Mouse (Mus musculus) induced T-regulatory cell, adult 2 months (primary cell): ENCODE data around the gene Creb1.
"Not testable (repeated sequence)": the region's sequence is repeated elsewhere in the genome, so short reads cannot be mapped to it uniquely, and the experiment has no call there.

ENCODE experiments used
- DNase-seq: peaks from one replicate; pipeline ENCODE4 v3.0.0-alpha.2; 2012; ENCODE audit warnings: low read depth

Gene Creb1

DNA sequence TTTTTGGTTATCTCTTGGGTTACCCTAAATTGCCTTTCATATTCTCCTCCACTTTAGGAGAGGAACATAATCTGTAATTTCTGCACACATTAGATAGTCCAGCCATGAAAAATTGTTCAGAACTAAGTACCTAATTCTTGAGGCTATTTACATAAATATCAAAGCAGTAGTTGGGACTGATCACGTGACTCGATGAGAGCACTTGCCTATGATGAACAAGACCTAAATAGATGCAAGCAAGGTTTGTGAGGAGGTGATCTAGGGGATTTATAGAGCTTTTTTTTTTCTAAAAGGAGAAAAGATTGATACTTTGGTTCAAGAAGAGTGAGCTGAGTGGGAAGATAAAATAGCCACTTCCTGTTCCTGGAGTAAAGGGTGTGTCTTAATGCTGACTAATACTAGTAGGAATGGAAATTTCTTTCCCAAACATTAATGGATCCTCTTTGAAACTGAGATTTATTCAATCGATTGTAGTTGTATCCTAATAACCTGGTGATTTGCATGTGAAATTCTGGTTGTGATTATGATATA lies 6.5 kb downstream of the Creb1 start:
- DNase-seq = no peak

DNA sequence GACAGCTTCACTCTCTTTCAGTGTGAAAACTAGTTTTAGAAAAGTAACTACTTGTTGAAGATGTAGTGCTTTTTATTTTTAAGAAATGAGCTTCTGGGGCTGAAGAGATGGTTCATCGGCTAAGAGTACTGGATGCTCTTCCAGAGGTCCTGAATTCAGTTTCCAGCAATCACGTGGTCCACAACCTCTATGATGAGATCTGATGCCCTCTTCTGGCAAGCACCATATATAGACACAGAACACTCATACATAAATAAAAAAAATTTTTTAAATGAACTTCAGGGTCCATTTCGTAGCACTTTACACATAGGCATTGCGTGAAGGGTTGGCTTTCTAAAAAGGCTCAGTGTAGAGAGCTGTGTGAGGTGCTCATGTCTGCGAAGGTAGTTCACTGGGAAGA lies 11.3 kb downstream of the Creb1 start:
- DNase-seq = peak; percentile 53

DNA sequence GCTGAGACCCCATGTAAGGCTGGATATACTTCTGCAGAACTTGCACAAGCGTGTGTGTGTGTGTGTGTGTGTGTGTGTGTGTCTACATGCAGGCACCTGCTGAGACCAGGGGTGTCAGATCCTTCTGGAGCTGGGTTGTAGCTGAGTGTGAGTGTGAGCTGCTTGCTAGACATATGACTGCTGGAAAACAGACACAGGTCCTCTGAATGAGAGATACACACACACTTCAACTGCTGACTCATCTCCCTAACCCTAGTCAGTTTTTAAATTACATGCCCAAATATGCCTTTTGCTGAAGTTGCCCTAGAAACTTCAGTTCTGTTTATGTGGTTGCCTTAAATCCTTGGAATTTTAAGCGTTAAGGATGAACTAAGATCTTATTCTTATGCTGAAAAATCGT lies 13.6 kb downstream of the Creb1 start:
- DNase-seq = no peak

DNA sequence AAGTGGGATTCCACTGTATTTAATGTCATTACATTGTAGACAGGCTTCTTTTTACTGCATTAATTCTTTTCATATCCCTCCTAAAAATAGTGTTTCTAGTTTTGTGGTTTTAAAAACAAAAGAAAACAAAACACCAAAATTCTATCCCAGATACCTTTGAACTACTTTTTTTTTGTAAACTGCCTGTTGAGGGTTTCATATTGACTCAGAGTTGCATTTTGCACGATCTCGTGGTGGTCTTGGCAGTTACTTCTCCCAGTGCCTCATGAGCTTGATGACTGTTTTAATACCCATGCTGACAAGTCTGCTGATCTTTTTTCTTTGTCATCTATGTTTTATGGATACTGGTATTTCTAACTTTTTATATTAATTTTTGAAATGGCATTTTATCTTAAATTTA lies 16.9 kb downstream of the Creb1 start:
- peak; percentile 39 for DNase-seq

DNA sequence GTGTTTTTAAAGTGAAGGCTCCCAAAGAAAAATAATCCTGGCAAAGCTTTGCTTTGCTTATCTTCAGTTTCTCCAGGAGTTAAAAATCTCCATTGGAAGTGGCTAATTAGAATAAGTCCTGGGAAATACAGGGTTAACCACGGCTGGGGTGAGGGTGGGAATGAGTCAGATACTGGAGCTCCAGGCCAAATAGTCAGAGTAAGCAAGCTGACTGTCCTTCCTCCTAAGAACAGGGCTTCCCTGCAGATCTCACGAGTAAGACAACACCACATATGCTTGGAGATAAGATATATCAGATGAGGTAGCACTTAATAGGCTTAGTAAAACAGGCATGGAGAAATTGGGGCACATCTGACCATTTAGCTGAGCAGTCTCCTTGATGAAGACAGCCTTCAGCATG lies 19.5 kb downstream of the Creb1 start:
- no peak for DNase-seq

DNA sequence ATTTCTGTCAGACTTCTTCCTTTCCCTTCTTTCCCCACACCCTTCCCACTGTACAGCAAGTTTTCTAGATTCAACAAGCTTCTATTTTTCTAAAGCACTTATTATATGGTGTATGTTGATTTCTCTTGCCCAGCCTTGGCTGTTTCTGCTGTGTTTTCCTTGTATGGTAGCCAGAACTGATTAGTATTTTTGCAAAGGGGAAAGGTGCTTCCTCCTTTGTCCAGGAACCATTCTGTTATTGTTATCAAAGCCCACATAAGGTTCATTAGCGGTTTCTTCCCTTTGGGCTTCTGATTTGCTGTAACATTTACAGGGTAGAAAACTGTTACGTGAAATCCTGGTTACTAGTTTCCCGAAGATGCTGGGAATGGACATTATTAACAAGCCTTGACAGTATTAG lies 27.7 kb downstream of the Creb1 start:
- DNase-seq = no peak

DNA sequence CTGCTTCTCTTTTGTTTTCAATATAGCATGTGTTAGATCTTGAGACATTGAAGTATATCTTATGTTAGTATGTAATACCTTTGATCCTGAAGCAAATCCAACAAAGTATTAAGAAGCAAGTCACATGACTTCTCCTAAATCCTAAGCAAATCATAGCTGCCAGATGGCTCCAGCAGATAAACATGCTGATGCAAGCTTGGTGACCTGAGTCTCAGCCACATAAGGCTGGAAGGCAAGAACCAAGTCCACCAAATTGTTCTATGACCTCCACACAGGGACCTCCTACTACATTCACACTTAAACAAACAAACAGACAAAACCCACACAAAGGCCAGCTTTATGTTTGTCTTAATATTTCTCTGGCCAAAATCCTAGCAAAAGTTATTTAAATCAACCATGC lies 35.8 kb downstream of the Creb1 start:
- DNase-seq = no peak

- no peak for DNase-seq
These were observed 43.6 kb downstream of the Creb1 start for GRCm38 (mm10) chr1:64576022-64576421.

DNA sequence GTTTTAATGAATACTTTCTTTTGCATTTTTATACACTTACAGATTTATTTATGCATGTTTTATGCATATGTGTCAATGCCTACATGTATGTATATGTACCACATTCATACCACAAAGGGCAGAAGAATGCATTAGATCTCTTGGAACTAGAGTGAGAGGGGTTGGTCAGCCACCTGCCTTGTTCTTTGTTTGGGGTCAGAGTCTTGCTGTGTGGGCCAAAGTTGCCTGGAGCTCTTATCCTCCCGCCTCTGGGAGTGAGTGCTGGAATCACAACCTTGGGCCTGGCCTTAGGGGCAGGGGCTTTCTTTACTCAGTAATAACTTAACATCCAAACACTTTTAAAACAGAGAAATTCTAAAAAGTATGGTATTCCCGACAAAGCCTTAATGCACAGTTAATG lies 44.3 kb downstream of the Creb1 start:
- DNase-seq = no peak

DNA sequence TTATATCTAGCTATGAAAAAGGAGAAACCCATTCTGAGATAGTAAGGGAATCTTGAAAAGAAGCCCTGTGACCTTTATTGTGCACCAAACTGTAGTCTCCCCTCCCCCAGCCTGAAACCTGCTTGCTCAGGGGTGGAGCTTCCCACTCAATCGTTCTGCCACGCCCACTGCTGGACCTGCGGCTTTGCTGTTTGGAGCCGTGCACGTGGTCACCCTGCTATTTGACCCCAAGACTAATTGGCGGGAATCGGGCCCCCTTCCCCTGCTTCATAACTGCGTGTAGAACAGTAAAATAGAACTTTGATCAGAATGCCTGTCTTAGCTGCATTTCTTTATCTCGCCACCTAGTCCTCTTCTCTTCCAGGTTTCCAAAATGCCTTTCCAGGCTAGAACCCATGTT lies 45.5 kb downstream of the Creb1 start:
- not testable (repeated sequence) for DNase-seq

DNA sequence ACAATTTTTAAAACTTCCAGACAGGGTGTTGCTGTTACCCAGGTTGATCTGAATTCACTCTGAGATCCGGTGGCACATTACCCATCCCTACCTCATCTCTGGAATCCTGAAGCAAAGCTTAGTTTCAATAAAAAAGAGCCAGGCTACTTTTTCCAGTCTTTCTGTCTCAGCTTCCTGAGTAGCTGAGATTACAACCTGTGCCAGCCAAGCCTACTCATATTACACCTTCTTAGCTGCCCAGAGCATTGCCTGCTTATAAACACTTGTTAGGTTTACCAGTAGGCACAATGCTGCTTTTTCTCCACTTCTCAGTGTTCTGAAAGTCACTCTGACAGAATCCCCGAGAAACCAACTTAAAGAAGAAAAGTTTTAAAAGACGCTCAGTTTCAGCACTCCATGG lies 46.4 kb downstream of the Creb1 start:
- no peak for DNase-seq

GRCm38 (mm10) chr1:64598926-64599325 lies 66.5 kb downstream of the Creb1 start:
- no peak for DNase-seq

DNA sequence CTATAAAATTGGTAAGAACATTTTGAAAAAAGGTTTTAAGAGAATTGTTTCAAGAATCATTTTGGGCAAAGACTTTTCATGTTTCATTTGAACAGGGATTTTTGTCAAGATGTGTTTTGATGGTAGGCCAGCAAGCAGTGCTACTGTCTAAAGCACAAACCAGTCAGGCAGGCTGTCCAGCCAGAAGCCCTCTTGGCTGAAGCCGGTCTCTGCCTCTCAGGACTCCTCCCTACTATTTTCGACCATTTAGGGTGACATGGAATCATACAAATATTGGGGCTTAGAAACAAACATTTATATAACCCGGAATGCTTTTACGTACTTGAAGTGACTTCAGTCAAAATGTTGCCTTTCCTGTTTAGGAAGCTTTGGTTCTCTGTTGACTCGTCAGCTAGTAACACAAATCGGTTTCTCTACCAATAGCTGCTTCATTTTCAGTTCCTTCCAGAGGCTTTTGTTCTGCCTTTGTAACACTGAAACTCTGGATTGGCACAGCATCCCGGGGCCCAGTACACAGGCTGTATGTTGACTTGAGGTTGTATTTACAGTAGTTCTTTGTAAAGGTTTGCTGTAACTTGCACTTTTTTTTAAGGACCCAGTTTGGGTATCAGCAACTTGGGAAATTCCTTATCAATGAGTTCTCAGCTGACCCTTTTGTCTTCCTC lies 68.1 kb downstream of the Creb1 start:
- no peak for DNase-seq

DNA sequence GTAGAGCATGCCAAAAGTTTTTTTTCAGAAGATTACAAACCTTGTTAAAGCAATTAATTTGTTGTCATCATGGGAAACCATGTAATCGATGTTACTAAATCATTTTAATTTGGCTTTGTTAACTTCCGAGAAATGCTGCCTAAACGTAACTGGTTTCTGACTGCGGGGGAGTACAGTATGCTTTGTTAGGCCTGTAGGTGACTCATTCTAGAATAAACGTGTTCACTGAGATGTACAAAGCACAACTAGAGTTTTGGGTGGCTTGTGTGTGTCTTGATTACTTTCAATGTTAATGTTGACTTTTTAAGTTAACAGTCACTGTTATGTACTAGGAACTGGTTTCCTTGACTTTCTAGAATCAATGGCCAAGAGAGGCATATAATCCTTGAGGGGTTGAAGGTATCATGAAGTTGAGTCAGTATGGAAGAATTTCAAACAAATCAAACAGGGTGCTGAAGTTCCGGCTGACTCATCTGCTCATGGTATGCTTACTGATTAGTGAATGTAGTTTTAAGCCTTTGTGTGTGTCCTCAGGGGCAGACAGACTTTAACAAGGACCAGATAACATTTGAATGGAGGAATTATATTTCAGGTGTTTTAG lies 68.9 kb downstream of the Creb1 start:
- peak; percentile 48 for DNase-seq

GRCm38 (mm10) chr1:64603381-64603780 lies 70.9 kb downstream of the Creb1 start:
- DNase-seq = no peak

DNA sequence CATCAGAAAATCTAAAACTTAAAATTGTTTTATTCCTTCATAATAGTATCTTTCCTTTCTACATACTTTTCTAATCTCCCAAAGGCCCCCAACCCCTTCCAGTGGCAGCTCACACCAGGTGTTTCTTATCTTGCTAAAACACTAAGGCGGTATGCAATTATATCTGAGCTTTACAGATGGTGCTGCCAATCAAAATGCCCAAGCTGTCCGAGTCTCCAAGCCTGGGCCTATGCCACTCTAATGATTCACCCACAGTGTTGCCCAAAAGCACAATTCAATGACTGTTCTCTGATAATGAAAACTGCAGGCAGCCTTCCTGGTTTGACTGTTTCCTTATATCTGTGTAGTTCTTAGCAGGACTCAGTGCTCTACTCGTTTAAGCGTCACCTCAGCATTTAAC lies 76.7 kb downstream of the Creb1 start:
- DNase-seq = no peak

DNA sequence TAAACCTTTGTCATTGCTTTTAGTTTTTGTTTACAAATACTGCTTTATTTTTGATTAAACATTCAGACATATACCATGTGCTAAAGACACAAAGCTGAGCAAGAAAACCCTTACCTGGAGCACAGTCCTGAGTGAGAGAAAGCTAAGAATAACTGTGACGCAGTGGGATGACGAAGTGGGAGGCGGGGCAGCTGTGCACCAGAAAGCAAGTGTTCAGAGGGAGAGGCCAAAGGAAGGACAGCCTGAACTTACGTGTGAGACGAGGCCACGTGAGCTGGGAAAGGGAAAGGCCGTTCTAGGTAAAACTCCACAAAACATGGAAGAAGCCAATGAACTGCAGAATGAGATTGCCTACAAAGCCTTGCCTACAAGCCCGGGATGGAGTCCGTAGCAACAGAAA lies 77.5 kb downstream of the Creb1 start:
- DNase-seq = no peak

GRCm38 (mm10) chr1:64614311-64614710 lies 81.9 kb downstream of the Creb1 start:
- no peak for DNase-seq

GRCm38 (mm10) chr1:64614801-64615345 lies 82.4 kb downstream of the Creb1 start:
- DNase-seq = peak; percentile 34

DNA sequence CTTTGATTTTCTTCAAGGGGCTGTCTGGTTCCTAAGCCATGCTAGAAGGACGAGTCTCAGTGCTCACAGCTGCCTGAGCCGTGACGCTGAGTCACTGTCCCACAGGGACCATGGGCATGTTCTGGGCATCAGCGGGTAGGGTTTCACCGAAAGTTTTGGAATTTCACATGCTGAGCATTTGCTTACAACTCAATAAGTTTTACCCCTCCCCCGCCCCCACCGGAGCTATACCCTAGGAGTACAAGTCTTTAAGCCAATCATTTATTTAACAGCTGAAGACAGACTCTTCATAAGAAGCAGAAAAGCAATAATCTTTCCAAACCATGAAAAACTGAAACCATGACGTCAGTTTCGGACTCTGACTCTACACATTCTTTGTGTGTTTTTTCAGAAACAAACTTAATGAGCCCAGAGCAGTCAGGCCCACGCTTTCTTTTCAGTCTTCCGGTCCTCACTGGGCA lies 83.1 kb downstream of the Creb1 start:
- peak; percentile 71 for DNase-seq

DNA sequence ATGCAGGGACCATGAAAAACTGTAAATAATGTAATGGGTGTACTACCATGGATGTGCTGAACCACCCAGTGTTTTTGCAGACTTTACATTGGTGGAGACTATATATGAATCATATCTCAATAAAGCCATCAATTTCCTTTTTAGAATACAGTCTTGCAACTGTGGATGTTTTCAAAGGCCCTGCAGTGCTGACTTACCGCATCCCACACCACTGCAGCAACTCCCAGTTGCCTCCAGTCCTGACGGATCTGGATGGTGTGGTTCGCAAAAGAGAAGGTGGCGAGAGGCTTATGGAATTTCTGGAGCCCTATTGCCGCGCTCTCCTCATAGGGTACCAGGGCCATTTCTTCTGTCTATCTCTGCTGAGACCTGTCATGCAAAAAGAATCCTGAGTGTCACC lies 83.6 kb downstream of the Creb1 start:
- DNase-seq = peak; percentile 55

- peak; percentile 54 for DNase-seq
These were observed 84.1 kb downstream of the Creb1 start for GRCm38 (mm10) chr1:64616531-64616880.

DNA sequence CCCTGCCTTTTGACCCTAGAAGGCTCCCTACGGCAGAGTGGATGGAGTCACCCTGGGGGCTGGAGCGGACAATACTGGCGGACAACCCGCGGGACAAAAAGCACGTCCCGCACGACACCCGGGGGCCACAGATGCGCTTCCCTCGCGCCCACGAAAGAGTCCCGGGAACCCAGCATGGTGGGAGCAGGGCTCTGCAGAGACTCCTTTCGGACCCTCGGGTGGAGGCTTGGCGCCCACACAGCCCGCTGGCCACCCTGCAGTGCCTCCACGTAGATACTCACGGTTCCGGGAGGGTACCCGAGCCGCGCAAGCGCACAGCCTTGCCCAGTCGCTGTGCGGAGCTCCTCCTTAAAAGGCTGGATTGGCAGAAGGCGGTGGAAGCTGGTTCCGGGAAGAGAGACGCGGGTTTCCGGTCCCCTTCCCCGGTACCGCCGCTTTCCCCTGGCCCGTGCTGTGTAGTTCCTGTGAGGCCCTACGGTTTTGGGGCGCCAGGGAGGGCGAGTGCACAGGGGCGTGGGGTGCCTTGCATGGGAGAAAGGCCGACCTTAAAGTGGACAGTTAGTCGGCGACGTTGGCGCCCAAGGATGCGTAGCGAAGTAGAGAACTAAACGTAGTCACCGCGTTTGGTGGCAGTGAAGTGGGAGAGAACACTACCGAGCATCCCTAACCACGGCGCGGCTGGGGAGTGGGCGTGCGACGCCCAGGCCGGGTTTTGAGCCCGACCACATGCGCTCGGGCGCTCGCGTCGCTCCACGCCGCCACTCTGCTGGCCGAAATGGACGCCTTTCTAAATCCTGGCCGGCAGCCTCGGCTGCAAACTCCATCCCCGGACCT lies 84.7 kb downstream of the Creb1 start, which contains the start of gene Mettl21a:
Gene Mettl21a (minus strand): TSS at position 362 of the 834 bp plus-strand sequence.
- peak; percentile 90 for DNase-seq
